Mouse (Mus musculus): Measurements from ENCODE around the gene Slc44a3.

DNA sequence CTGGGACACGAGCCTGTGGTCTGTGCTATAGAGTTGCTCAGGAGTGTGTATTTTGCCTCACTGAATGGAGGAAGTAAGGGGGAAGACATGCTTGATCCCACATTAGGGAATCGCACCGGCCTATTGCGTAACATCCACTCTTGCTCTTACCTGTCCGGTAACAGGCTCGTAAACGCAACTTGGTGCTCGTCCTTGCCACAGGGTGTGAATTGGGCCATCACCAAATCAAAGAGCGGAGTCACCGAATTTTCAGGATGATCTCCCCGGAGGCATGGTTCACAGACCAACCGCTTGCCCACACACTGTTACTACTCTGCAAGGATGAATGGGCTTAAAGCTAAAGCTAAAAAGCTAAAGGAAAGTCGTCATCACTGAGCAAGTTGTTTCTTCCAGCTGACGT is 24.5 kb downstream of the Slc44a3 start:
- no peak for TF ChIP-seq CTCF (IDR thresholded peaks at IDR 0.05; ENCODE audit: borderline replicate concordance, insufficient read depth, low read depth, low read length)
- TF ChIP-seq POLR2A (IDR thresholded peaks at IDR 0.05; ENCODE audit: borderline replicate concordance, insufficient read depth, low read length) = no peak
